In the genomic region with DNA sequence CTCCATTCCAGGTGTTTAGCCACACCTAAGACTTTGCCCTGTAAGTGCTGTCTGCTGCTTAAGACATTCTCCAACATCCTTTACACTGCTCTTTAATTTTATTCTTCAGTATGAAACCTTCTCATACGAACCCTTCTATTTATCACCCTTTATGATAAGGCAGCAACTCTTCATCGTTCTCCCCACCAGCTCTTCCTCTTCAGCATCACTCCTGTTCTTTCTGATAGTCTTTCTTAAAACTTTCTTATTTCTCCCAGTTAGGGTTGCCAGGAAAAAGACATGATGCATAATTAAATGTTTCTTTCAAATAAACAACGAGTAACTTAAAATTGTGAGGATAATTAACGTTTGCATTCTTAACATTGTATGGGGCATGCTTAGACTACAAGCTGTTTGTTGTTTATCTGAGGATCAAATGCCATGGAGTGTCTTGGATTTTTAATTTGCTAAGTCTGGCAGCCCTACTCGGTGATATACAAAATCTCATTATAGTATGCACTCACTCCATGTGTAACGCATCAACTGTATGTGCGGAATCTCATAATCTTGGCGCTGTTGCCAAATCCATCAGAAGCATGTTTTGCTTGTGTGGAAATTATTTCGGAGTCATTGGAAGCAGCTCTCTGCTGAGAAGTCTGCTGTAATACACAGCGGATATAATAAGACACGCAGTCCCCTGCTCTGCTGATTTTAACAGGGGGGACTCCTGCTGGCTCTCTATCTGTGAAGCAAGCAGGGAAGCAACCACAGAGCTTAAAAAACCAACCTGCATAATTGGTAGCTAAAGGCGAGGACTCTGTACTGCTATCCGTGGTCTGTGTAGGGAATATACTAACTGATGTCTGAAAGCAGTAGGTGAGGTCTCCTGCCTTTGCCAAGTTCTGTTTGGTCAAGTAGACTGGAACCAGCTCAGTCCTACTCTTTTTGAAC, we compare ENCODE assay signal across 14 mouse cellular contexts.
DNase-seq lines count a peak whose midpoint lies in the region; ATAC-seq lines count a peak whose summit lies in the region.
"Had no signal": no experiment of that assay in that cellular context is flagged by ENCODE, and none has a peak within 500 bp of the region (broad histone marks: within the 10 kb centered on the region; RNA-seq: fewer than 3 reads in every experiment).

No protein-coding gene starts in this region.

- ATAC-seq in kidney, embryonic 14.5 days (ENCODE audit: low FRiP score, low TSS enrichment) = no peak
- ATAC-seq in midbrain, embryonic 16.5 days = peak; percentile 66
- no peak for ATAC-seq in inflammation-experienced regulatory T-cells, adult 6 months
- ATAC-seq: liver, postnatal 0 days had no signal

- no peaks in the 10 kb centered on the region for H3K9me3 ChIP-seq in kidney, embryonic 14.5 days (ENCODE audit: control insufficient read depth, low read length)
- no peaks in the 10 kb centered on the region for H3K9me3 ChIP-seq in midbrain, embryonic 16.5 days (replicated peaks; ENCODE audit: control insufficient read depth, low read length, poor library complexity, severe bottlenecking)
- H3K9me3 ChIP-seq: embryonic facial prominence, embryonic 12.5 days; heart, embryonic 13.5 days had no signal

- H3K9ac ChIP-seq in kidney, embryonic 14.5 days (ENCODE audit: low read depth, low read length) = no peak overlapping the region
- no peak overlapping the region for H3K9ac ChIP-seq in midbrain, embryonic 16.5 days (ENCODE audit: low read depth, low read length)
- H3K9ac ChIP-seq: embryonic facial prominence, embryonic 12.5 days; heart, embryonic 13.5 days; liver, postnatal 0 days had no signal

- H3K4me2 ChIP-seq in kidney, embryonic 14.5 days (replicated peaks; ENCODE audit: low read depth, low read length) = no peak overlapping the region
- H3K4me2 ChIP-seq in midbrain, embryonic 16.5 days (ENCODE audit: low read length) = no peak overlapping the region
- H3K4me2 ChIP-seq: embryonic facial prominence, embryonic 12.5 days; heart, embryonic 13.5 days had no signal

- H3K36me3 ChIP-seq in kidney, embryonic 14.5 days (ENCODE audit: control insufficient read depth, insufficient read depth, low read length) = no peaks in the 10 kb centered on the region
- no peaks in the 10 kb centered on the region for H3K36me3 ChIP-seq in midbrain, embryonic 16.5 days (ENCODE audit: control insufficient read depth, insufficient read depth, low read length)
- H3K36me3 ChIP-seq: embryonic facial prominence, embryonic 12.5 days; heart, embryonic 13.5 days had no signal

- no peak overlapping the region for H3K27ac ChIP-seq in kidney, embryonic 14.5 days (ENCODE audit: low read depth, low read length)
- no peak overlapping the region for H3K27ac ChIP-seq in midbrain, embryonic 16.5 days (ENCODE audit: low read length)
- H3K27ac ChIP-seq: embryonic facial prominence, embryonic 12.5 days; heart, embryonic 13.5 days had no signal

- H3K4me1 ChIP-seq in kidney, embryonic 14.5 days (ENCODE audit: control insufficient read depth, insufficient read depth, low read length) = no peaks in the 10 kb centered on the region
- H3K4me1 ChIP-seq in midbrain, embryonic 16.5 days (ENCODE audit: control insufficient read depth, insufficient read depth, low read length) = peaks cover 4% of the 10 kb centered on the region; the same call in 1 of the 2 replicates
- H3K4me1 ChIP-seq: embryonic facial prominence, embryonic 12.5 days; heart, embryonic 13.5 days had no signal

- H3K4me3 ChIP-seq in kidney, embryonic 14.5 days (ENCODE audit: low read length) = no peak overlapping the region
- no peak overlapping the region for H3K4me3 ChIP-seq in midbrain, embryonic 16.5 days (ENCODE audit: low read depth, low read length)
- H3K4me3 ChIP-seq: embryonic facial prominence, embryonic 12.5 days; heart, embryonic 13.5 days had no signal

- H3K27me3 ChIP-seq in kidney, embryonic 14.5 days (ENCODE audit: control insufficient read depth, insufficient read depth, low read length) = no peaks in the 10 kb centered on the region
- H3K27me3 ChIP-seq in midbrain, embryonic 16.5 days (ENCODE audit: control insufficient read depth, insufficient read depth, low read depth, low read length) = no peaks in the 10 kb centered on the region
- H3K27me3 ChIP-seq: embryonic facial prominence, embryonic 12.5 days; heart, embryonic 13.5 days had no signal

- peak; percentile 20 for DNase-seq in kidney, postnatal 10 days
- DNase-seq in right cerebral cortex, postnatal 10 days (ENCODE audit: low spot score in 2 of 2) = peak; percentile 59 to 72
- DNase-seq in right cerebral cortex, postnatal 14 days = no peak
- DNase-seq in cerebellum, postnatal 25 days = peak; percentile 34 to 62
- no peak for DNase-seq in gastrocnemius, postnatal 10 days
- DNase-seq: kidney, adult 2 months; left cerebral cortex, postnatal 4 days; liver, postnatal 0 days; retina, postnatal 1 day had no signal

- WGBS in kidney, embryonic 14.5 days = 83% methylated on average over 13 of the region's 13 CpGs
- 51% methylated on average over 13 of the region's 13 CpGs for WGBS in midbrain, embryonic 16.5 days

Comparison
In these comparisons a context has a peak if more than half of its experiments do, and no peak if none do; other contexts are left out.
1. DNase-seq: peak in kidney, postnatal 10 days (single experiment), right cerebral cortex, postnatal 10 days (2 of 2) and cerebellum, postnatal 25 days (2 of 2); none in right cerebral cortex, postnatal 14 days (single experiment) and gastrocnemius, postnatal 10 days (single experiment).